Mouse (Mus musculus) heart, postnatal 36 days (tissue): ENCODE results near the gene Rpl23. TPM values are rescaled to one million over a fixed set of nuclear protein-coding genes. Genes with fewer than 3 reads are reported as not detected.
"Not testable (repeated sequence)": the region's sequence is repeated elsewhere in the genome, so short reads cannot be mapped to it uniquely, and the experiment has no call there.

Experiments
- DNase-seq, 2 experiments: peaks; one replicate each; pipeline ENCODE4 v3.0.0; 2021 to 2022
- intact Hi-C: fragments of 180-260 bp; cut with DNase I; formaldehyde crosslinking; loops from one replicate; pipeline ENCODE4 v1.15.1; 2025
- microRNA-seq, 2 experiments: library from miRNA; unstranded; fragments of <30 nt; microRNA quantifications; one replicate each; pipeline ENCODE4 v1.2.0; 2021; ENCODE audit warnings: borderline number of aligned reads in 2 of 2
- total RNA-seq, 2 experiments: library from RNA; stranded (reverse); gene quantifications; 2 replicates each; pipeline ENCODE4 v1.2.3; 2021

The Rpl23 gene
- total RNA-seq, 2 experiments from 2014 or later, result 522 TPM

- intact Hi-C loops, result no loop called here
- DNase-seq, result no peak
Observed at GRCm38 (mm10) chr11:97738703-97739102, 43.5 kb downstream of the Rpl23 start.

GRCm38 (mm10) chr11:97737600-97737999, 44.6 kb downstream of the Rpl23 start:
- DNase-seq, result no peak
- intact Hi-C loops, result no loop called here

- intact Hi-C loops, result no loop called here
- DNase-seq, result no peak
Observed at GRCm38 (mm10) chr11:97736645-97737044, 45.6 kb downstream of the Rpl23 start.

GRCm38 (mm10) chr11:97734810-97735209, 47.4 kb downstream of the Rpl23 start:
- DNase-seq, intact Hi-C loops: not testable (repeated sequence)

GRCm38 (mm10) chr11:97733689-97734088, 48.5 kb downstream of the Rpl23 start:
- intact Hi-C loops, result no loop called here
- DNase-seq, result no peak

- intact Hi-C loops, result no loop called here
Observed at GRCm38 (mm10) chr11:97728730-97729129, 53.5 kb downstream of the Rpl23 start.

GRCm38 (mm10) chr11:97728311-97728710, 53.9 kb downstream of the Rpl23 start:
- no peak for DNase-seq
- intact Hi-C loops, result no loop called here

More at GRCm38 (mm10) chr11:97728730-97729129, 53.5 kb downstream of the Rpl23 start:
- DNase-seq, result no peak

Small RNAs within 50 kb of the gene (microRNA-seq; reads per million reads assigned to microRNA genes)
- 0 to 0.67 reads per million in 2 experiments for gene Mir8102

Other genes starting within 250 kb of the Rpl23 start
- under 1 TPM; 0.08 to 0.16 TPM for gene Srcin1, start 206.3 kb downstream of the Rpl23 start, total RNA-seq
- gene Epop, start 152.7 kb downstream of the Rpl23 start, total RNA-seq, result 1 to 10 TPM in 1 of 2 experiments, under 1 TPM in 1; 0.95 to 2.4 TPM
- 10 to 100 TPM; 67.0 to 68.8 TPM for gene Mllt6, start 119.0 kb downstream of the Rpl23 start, total RNA-seq
- 100 to 1,000 TPM; 146 TPM for gene Cisd3, start 96.6 kb downstream of the Rpl23 start, total RNA-seq
- gene Pcgf2, start 81.9 kb downstream of the Rpl23 start, total RNA-seq, result 1 to 10 TPM; 5.2 to 7.4 TPM
- 100 to 1,000 TPM; 141 to 151 TPM for gene Psmb3, start 79.0 kb downstream of the Rpl23 start, total RNA-seq
- 10 to 100 TPM; 20.6 to 21.7 TPM for gene Pip4k2b, start 37.7 kb downstream of the Rpl23 start, total RNA-seq
- 1 to 10 TPM; 7.5 to 7.9 TPM for gene Cwc25, start 15.9 kb downstream of the Rpl23 start, total RNA-seq
- not detected for gene 1700001P01Rik, start 6.5 kb downstream of the Rpl23 start, total RNA-seq
- 10 to 100 TPM; 37.7 to 40.7 TPM for gene Lasp1, start 16.6 kb upstream of the Rpl23 start, total RNA-seq
- gene B230217C12Rik, start 58.3 kb upstream of the Rpl23 start, total RNA-seq, result 1 to 10 TPM in 1 of 2 experiments, under 1 TPM in 1; 1.00 to 1.4 TPM
- under 1 TPM; 0.35 to 0.69 TPM for gene Fbxo47, start 101.7 kb upstream of the Rpl23 start, total RNA-seq
- gene Plxdc1, start 204.0 kb upstream of the Rpl23 start, total RNA-seq, result 1 to 10 TPM; 5.1 to 6.2 TPM
- gene Arl5c, start 213.7 kb upstream of the Rpl23 start, total RNA-seq, result under 1 TPM; 0.65 to 0.80 TPM
- 1 to 10 TPM; 6.1 to 6.2 TPM for gene Cacnb1, start 240.6 kb upstream of the Rpl23 start, total RNA-seq
- gene Rpl19, start 244.3 kb upstream of the Rpl23 start, total RNA-seq, result 100 to 1,000 TPM; 537 to 577 TPM